Mouse (Mus musculus) bone marrow, adult 2 months (tissue): ENCODE results near the gene Olfr328. TPM values are rescaled to one million over a fixed set of nuclear protein-coding genes. Genes with fewer than 3 reads are reported as not detected.
A peak's percentile ranks its signal among the peaks of the same experiment; 100 is the strongest.
"Not testable (repeated sequence)": the region's sequence is repeated elsewhere in the genome, so short reads cannot be mapped to it uniquely, and the experiment has no call there.

ENCODE experiments used
- H3K27ac ChIP-seq: fragments of 200-500 bp; 2 replicates; pipeline ENCODE4 v1.5.1; 2012; ENCODE audit warnings: low read depth, mild to moderate bottlenecking, control low read depth, inconsistent platforms, low read length; ENCODE audit not compliant: control insufficient read depth, poor library complexity, insufficient read depth
- H3K4me1 ChIP-seq: fragments of 200-500 bp; 2 replicates; pipeline ENCODE4 v1.6.1; 2011; ENCODE audit warnings: low read length; ENCODE audit not compliant: control insufficient read depth, insufficient read depth
- H3K4me3 ChIP-seq: fragments of 200-500 bp; replicated peaks from 2 replicates; pipeline ENCODE3; 2011; ENCODE audit warnings: mild to moderate bottlenecking, low read depth, low read length, control low read depth; ENCODE audit not compliant: control insufficient read depth
- CTCF ChIP-seq: fragments of 200-500 bp; IDR thresholded peaks from 2 replicates; pipeline ENCODE4 v1.5.1; 2011; ENCODE audit warnings: low read length, control low read depth; ENCODE audit not compliant: control insufficient read depth, insufficient read depth
- POLR2A ChIP-seq: fragments of 200-500 bp; IDR thresholded peaks from 2 replicates; pipeline ENCODE4 v1.6.1; 2011; ENCODE audit warnings: low read depth, mild to moderate bottlenecking, control low read depth, low read length, borderline replicate concordance; ENCODE audit not compliant: control insufficient read depth
- WGBS: fragments of 180-500 bp; shearing (Covaris S2); methylation state at CpG from one replicate; pipeline ENCODE4 v1.1.7; 2018; 5-methylcytosine and 5-hydroxymethylcytosine counted together
- polyA plus RNA-seq: library from polyadenylated mRNA; stranded (reverse); fragments of >200 nt; gene quantifications from 2 replicates; pipeline ENCODE4 v1.2.4, GENCODE M21; 2011; ENCODE audit warnings: low replicate concordance; ENCODE audit not compliant: missing spikeins, insufficient read depth, insufficient read length

Olfr328 gene
- polyA plus RNA-seq, 1 experiment = not detected

DNA sequence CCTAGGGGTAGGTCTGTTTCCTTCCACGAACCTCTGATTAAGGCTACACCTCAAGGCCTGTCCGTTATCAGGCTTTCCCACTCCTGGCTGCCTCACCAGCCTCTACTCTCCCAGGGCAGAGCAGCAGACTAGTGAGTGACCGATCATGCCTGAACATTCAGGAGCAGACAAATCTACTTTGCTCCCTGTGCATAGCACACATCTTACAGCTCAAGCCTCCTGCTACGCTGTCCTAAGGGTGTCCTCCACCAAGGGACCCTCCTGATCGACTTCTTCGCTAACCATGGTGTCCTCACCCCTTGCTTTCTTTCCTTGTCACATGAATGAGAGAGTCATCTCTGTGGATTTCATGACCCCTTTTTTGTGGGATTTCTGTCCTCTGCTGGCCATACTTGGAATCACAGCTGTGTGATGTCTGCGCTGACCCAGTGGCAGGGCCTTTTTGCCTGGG is 32.5 kb upstream of the Olfr328 start:
- H3K4me1 ChIP-seq = no peaks in the 10 kb centered on the region; the same call in 1 of the 2 replicates
- H3K27ac ChIP-seq = peak overlapping the region; percentile 88
- H3K4me3 ChIP-seq = no peak overlapping the region
- 56% methylated on average over 7 of the region's 7 CpGs for WGBS
- 0 out of 2 replicates have a peak, but pooled peaks have one; percentile 26 for TF ChIP-seq CTCF
- TF ChIP-seq POLR2A = no peak

DNA sequence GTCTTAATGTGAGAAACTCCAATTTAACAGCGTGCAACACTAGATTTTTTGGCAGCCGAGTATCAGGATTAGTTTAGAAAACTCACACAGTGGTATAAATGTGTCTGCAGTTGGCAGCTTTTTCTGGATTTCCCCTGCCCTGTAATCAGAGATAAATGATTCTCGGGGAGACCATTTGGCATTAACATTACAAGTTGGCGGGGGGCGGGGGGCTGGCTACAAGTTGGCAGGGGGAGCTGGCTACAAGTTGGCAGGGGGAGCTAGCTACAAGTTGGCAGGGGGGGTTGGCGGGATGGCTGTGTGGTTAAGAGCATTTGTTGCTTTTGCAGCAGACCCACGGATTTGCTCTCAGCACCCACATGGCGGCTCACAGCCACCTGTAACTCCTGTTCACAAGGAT is 23.2 kb upstream of the Olfr328 start:
- WGBS = 73% methylated on average over 8 of the region's 8 CpGs
- no peak overlapping the region for H3K27ac ChIP-seq
- no peaks in the 10 kb centered on the region for H3K4me1 ChIP-seq
- no peak for TF ChIP-seq POLR2A
- H3K4me3 ChIP-seq = no peak overlapping the region

DNA sequence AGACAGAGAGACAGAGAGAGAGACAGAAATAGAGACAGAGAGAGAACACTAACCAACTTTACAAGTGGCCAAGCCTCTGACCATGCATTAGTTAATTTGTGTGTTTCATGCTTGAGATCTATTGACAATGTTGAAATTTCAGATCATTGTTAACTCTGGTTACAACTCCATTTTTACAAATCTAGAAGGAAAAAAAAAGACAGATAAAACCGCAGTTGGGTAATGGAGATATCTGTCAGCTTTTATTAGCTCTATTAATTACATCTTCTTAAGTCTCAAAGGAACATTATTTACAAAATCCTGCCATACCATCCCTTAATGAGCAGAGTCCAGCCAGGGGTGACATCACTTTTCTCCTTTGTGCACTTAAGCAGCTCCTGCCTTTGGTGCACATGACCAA is 22.0 kb upstream of the Olfr328 start, which contains the start of gene Olfr325:
Gene Olfr325 (plus strand): TSS at position 301 of the 400 bp plus-strand sequence.
- Histone ChIP-seq H3K4me1 (no peaks in the 10 kb centered on the region), H3K4me3 (no peak within 1 kb of the TSS), H3K27ac (no peak within 1 kb of the TSS)
- WGBS = 72% methylated on average over 1 of the region's 1 CpGs
- no peak for TF ChIP-seq POLR2A
- no peak for TF ChIP-seq CTCF

DNA sequence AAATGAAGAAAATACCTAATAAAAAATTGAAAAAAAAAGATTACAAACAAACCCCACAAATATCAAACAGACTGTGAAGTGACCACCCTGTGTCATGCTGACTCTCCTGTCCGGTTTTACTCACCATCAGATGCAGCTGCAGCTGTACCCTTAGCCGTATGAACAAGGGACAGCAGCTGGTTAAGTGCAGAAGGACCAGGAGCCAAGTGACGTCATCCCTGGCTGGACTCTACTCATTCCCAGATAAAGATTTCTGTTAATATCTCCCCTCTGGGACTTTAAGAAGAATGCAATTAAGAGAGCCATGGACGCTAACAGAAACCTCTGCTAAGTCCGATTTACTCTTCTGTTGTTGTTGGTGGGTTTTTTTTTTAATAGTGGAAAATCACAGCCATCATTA is 15.0 kb upstream of the Olfr328 start, which contains the start of gene Olfr224:
Gene Olfr224 (minus strand): TSS at position 149 of the 400 bp plus-strand sequence.
- WGBS = 75% methylated on average over 5 of the region's 5 CpGs

DNA sequence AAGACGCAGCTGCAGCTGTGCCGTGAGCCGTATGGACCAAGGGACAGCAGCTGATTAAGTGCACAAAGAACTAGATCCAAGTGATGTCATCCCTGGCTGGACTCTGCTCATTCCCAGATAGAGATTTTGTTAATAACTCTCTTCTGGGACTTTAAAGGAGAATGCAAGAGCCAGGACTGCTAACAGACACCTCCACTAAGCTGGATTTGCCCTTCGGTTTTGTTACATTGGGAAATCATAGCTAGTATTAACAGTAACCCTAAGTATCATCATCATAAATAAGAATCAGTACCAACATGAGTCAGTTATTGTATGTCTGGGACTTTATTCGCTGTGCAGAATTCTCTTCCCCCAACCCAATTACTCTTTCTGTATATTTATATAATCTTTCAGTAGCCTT is 9.1 kb downstream of the Olfr328 start, which contains the start of gene Olfr329-ps:
Gene Olfr329-ps (minus strand): TSS at position 101 of the 400 bp plus-strand sequence.
- no peak within 1 kb of the TSS for H3K4me3 ChIP-seq
- H3K27ac ChIP-seq = no peak within 1 kb of the TSS
- WGBS = 76% methylated on average over 5 of the region's 5 CpGs
- no peaks in the 10 kb centered on the region for H3K4me1 ChIP-seq
- no peak for TF ChIP-seq POLR2A
- TF ChIP-seq CTCF = no peak

More for the DNA sequence above, 15.0 kb upstream of the Olfr328 start, which contains the start of gene Olfr224:
- Histone ChIP-seq H3K27ac (no peak within 1 kb of the TSS), H3K4me1 (no peaks in the 10 kb centered on the region), H3K4me3 (no peak within 1 kb of the TSS)
- TF ChIP-seq CTCF (no peak), POLR2A (no peak)

DNA sequence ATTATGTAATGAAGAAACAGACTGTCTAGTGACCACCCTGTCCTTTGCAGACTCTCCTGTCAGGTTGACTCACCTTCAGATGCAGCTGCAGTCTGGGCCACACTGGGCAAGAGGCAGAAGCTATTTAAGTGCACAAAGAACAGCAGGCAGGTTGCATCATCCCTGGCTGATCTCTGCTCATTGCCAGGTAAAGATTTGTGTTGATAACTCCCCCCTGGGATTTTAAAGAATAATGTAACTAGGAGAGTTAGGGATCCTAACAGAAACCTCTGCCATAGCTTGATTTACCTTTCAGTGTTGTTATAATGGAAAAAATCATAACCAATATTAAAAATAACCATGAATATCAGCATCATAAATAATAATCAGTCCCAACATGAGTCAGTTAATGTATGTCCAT is 20.7 kb downstream of the Olfr328 start, which contains the start of gene Olfr330:
Gene Olfr330 (minus strand): TSS at position 101 of the 400 bp plus-strand sequence.
- H3K4me1 ChIP-seq, H3K27ac ChIP-seq, H3K4me3 ChIP-seq: not testable (repeated sequence)

DNA sequence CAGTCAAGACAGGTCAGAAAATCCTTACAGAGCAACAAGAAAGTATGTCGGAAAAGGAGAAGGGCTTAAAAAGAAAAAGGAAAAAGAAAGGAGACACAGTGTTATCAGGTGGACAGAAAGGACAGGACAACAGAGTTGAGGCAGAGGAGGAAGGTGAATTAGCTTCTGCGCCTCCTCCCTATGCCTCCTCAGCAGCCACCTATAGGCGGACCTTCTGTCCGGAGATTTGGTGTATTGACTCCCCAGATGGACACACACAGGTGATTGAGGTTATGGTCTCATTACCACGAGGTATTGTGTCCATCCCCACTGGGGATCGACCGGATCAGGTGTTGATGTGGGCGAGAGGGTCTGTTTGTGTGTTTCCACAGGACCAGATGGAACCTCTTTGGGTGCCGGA is 35.7 kb downstream of the Olfr328 start:
- H3K4me3 ChIP-seq, H3K4me1 ChIP-seq, H3K27ac ChIP-seq: not testable (repeated sequence)
- WGBS = 91% methylated on average over 8 of the region's 9 CpGs

DNA sequence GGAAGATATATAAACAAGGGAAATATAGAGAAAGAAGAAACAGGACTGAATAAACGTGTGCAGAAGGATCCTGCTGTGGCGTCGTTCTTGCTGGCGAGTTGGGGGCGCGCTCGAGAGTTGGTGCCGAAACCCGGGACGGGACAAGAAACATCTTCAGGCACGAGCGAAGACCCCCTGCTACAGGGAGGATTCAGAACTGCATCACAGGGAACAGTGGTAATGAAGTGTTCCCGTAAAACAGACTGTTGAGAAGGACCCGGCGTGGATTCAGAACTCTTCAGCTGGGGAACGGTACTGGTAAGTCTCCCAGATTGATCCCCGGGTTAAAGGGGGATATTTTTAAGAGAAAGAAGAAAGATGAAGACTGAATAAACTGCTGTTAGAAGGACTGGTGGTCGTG is 36.5 kb downstream of the Olfr328 start:
- 90% methylated on average over 18 of the region's 18 CpGs for WGBS
- not testable (repeated sequence) for H3K4me3 ChIP-seq, H3K4me1 ChIP-seq, H3K27ac ChIP-seq

DNA sequence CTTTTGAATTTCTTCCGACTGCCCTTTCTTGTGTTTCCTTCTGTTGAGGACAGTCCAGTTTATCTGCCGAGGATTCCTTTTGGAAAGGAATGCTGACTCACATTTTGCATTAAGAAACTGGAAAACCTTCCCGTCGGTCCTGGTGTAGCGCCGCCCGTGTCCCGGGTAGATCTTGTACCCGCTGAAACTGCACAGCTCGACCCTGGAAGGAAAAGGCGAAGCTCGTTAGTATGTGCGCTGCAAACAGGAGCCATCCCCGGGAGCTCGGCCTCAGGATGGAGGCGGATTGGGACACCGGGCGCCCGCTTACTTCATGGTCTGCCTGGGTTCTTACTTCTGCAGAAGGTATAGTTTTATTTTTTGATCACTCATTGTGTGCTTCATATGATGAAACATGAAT is 46.4 kb downstream of the Olfr328 start:
- WGBS = 80% methylated on average over 19 of the region's 19 CpGs

DNA sequence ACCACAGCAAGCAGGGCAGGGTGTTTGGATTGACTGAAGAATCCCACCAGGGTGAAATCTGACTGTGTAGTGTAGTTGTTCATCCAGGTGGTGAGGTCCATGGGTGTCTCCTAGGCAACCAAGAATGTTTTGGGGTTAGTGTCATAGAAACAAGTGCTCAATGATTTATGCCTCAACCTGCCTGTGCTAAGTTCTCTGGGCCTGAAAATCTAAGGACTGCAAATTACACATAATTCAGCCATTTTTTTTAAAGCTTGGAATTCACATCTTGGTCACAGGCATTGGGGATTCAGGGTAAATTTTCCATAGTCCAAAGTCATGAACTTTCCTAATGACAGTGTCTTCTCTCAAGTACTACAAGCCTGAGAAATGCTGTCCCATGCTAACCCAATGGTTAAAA is 53.0 kb downstream of the Olfr328 start, which contains the start of gene Olfr331:
Gene Olfr331 (minus strand): TSS at position 101 of the 400 bp plus-strand sequence.
- H3K27ac ChIP-seq, H3K4me3 ChIP-seq, H3K4me1 ChIP-seq: not testable (repeated sequence)

More for the DNA sequence above, 46.4 kb downstream of the Olfr328 start:
- H3K27ac ChIP-seq, H3K4me1 ChIP-seq, H3K4me3 ChIP-seq: not testable (repeated sequence)

Other genes with a start within 250 kb of the Olfr328 start
- 17.8 and 53.9 TPM in 2 replicates for gene Zfp692, start 248.6 kb downstream of the Olfr328 start, polyA plus RNA-seq
- 20.1 and 39.4 TPM in 2 replicates for gene Zfp672, start 225.3 kb downstream of the Olfr328 start, polyA plus RNA-seq
- gene Sh3bp5l, start 224.9 kb downstream of the Olfr328 start, polyA plus RNA-seq = 12.6 and 17.7 TPM in 2 replicates
- gene Lypd8, start 176.6 kb downstream of the Olfr328 start, polyA plus RNA-seq = not detected in 2 replicates
- gene 1810065E05Rik, start 134.5 kb downstream of the Olfr328 start, polyA plus RNA-seq = not detected in 2 replicates
- gene Gm12253, start 123.1 kb downstream of the Olfr328 start, polyA plus RNA-seq = not detected in 2 replicates
- gene Lypd9, start 102.7 kb downstream of the Olfr328 start, polyA plus RNA-seq = not detected in 2 replicates
- gene Olfr30, start 93.4 kb downstream of the Olfr328 start, polyA plus RNA-seq = not detected in 2 replicates
- gene Olfr332, start 63.1 kb downstream of the Olfr328 start, polyA plus RNA-seq = not detected in 2 replicates
- not detected in 2 replicates for gene Olfr331, start 53.1 kb downstream of the Olfr328 start, polyA plus RNA-seq
- not detected in 2 replicates for gene Olfr330, start 20.8 kb downstream of the Olfr328 start, polyA plus RNA-seq
- gene Olfr329-ps, start 9.2 kb downstream of the Olfr328 start, polyA plus RNA-seq = not detected in 2 replicates
- not detected in 2 replicates for gene Olfr224, start 14.9 kb upstream of the Olfr328 start, polyA plus RNA-seq
- gene Olfr325, start 22.1 kb upstream of the Olfr328 start, polyA plus RNA-seq = not detected in 2 replicates
- not detected in 2 replicates for gene Olfr324, start 39.5 kb upstream of the Olfr328 start, polyA plus RNA-seq
- not detected in 2 replicates for gene 2210407C18Rik, start 60.4 kb upstream of the Olfr328 start, polyA plus RNA-seq
- gene Olfr323, start 74.9 kb upstream of the Olfr328 start, polyA plus RNA-seq = not detected in 2 replicates
- 24.8 and 27.5 TPM in 2 replicates for gene Trim58, start 84.8 kb upstream of the Olfr328 start, polyA plus RNA-seq
- 0.77 TPM in 1 of 2 replicates, not detected in the other for gene Olfr322, start 103.1 kb upstream of the Olfr328 start, polyA plus RNA-seq
- gene Olfr320, start 125.5 kb upstream of the Olfr328 start, polyA plus RNA-seq = not detected in 2 replicates
- gene Olfr319, start 143.5 kb upstream of the Olfr328 start, polyA plus RNA-seq = not detected in 2 replicates
- not detected in 2 replicates for gene Olfr318, start 168.4 kb upstream of the Olfr328 start, polyA plus RNA-seq
- not detected in 2 replicates for gene Olfr317, start 183.6 kb upstream of the Olfr328 start, polyA plus RNA-seq
- gene Olfr316, start 197.1 kb upstream of the Olfr328 start, polyA plus RNA-seq = not detected in 2 replicates
- gene Olfr315, start 217.6 kb upstream of the Olfr328 start, polyA plus RNA-seq = not detected in 2 replicates
- not detected in 2 replicates for gene Olfr314, start 227.3 kb upstream of the Olfr328 start, polyA plus RNA-seq
- gene Fam183b, start 246.3 kb upstream of the Olfr328 start, polyA plus RNA-seq = not detected in 2 replicates